Mouse (Mus musculus) heart, embryonic 16.5 days (tissue): ENCODE measurements around the gene C1ql2. TPM values are rescaled to one million over a fixed set of nuclear protein-coding genes. Genes with fewer than 3 reads are reported as not detected.

Experiments
- ATAC-seq: fragments of 200-750 bp; cut with Nextera tagmentation; replicated peaks from 2 replicates; pipeline ENCODE4 v1.8.0; 2017; ENCODE audit warnings: moderate number of reproducible peaks; ENCODE audit not compliant: insufficient read depth, low FRiP score; ENCODE audit errors: extremely low read depth
- H3K27ac ChIP-seq: fragments of 300-500 bp; sonication (generic); 2 replicates; pipeline ENCODE4 v1.5.1; 2014; ENCODE audit warnings: mild to moderate bottlenecking, low read length, control low read depth, moderate library complexity
- H3K27me3 ChIP-seq: fragments of 300-500 bp; sonication (generic); 2 replicates; pipeline ENCODE4 v1.6.1; 2014; ENCODE audit warnings: low read length, mixed read lengths; ENCODE audit not compliant: control insufficient read depth, insufficient read depth
- H3K36me3 ChIP-seq: fragments of 300-500 bp; sonication (generic); 2 replicates; pipeline ENCODE4 v1.6.1; 2014; ENCODE audit not compliant: control insufficient read depth, insufficient read depth
- H3K4me1 ChIP-seq: fragments of 300-500 bp; sonication (generic); 2 replicates; pipeline ENCODE4 v1.6.1; 2014; ENCODE audit warnings: low read length, mixed read lengths; ENCODE audit not compliant: control insufficient read depth, insufficient read depth
- H3K4me2 ChIP-seq: fragments of 300-500 bp; sonication (generic); 2 replicates; pipeline ENCODE4 v1.6.1; 2014; ENCODE audit warnings: low read depth, mild to moderate bottlenecking, control low read depth, low read length
- H3K4me3 ChIP-seq: fragments of 300-500 bp; sonication (generic); 2 replicates; pipeline ENCODE4 v1.5.1; 2014; ENCODE audit warnings: mild to moderate bottlenecking, control low read depth, low read length
- H3K9ac ChIP-seq: fragments of 300-500 bp; sonication (generic); 2 replicates; pipeline ENCODE4 v1.6.1; 2014; ENCODE audit warnings: low read length, control low read depth
- H3K9me3 ChIP-seq: fragments of 300-500 bp; sonication (generic); replicated peaks from 2 replicates; pipeline ENCODE4 v1.6.1; 2016; ENCODE audit warnings: low read length; ENCODE audit not compliant: control insufficient read depth
- WGBS: fragments of 180-500 bp; shearing (Covaris S2); extraction: QIAGEN DNeasy Blood & Tissue Kit; methylation state at CpG from one replicate; pipeline ENCODE4 v1.1.7; 2014; 5-methylcytosine and 5-hydroxymethylcytosine counted together
- polyA plus RNA-seq: library from polyadenylated mRNA; unstranded; fragments of >200 nt; fragmentation: Nextera tagmentation; extraction: Ambion mirVana; gene quantifications from 2 replicates; pipeline ENCODE4 v1.2.1, GENCODE M21; 2015

C1ql2 gene
- polyA plus RNA-seq, 1 experiment from 2014 or later: not detected

DNA sequence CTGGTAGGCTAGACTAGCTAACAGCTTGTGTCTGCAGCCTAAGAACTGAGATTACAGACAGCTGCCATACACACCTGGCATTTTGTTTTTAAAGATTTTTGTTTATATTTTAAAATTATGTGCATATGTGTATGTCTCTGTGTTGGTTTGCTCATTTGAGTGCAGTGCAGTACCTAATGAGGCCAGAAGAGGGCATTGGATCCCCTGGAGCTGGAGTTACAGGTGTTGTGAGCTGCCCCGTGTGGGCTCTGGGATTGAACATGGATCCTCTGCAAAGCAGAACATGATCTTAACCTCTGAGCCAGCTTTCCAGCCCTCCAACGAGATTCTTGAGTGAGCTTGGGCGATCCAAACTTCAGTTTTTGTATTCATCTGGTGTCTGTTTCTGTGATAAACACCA, 27.8 kb downstream of the C1ql2 start:
- H3K9ac ChIP-seq: no peak overlapping the region
- ATAC-seq: no peak
- no peak overlapping the region for H3K4me3 ChIP-seq
- no peaks in the 10 kb centered on the region for H3K36me3 ChIP-seq
- no peaks in the 10 kb centered on the region for H3K27me3 ChIP-seq
- no peak overlapping the region for H3K4me2 ChIP-seq
- no peaks in the 10 kb centered on the region for H3K9me3 ChIP-seq
- no peak overlapping the region for H3K27ac ChIP-seq
- WGBS: 62% methylated on average over 3 of the region's 3 CpGs
- H3K4me1 ChIP-seq: no peaks in the 10 kb centered on the region

DNA sequence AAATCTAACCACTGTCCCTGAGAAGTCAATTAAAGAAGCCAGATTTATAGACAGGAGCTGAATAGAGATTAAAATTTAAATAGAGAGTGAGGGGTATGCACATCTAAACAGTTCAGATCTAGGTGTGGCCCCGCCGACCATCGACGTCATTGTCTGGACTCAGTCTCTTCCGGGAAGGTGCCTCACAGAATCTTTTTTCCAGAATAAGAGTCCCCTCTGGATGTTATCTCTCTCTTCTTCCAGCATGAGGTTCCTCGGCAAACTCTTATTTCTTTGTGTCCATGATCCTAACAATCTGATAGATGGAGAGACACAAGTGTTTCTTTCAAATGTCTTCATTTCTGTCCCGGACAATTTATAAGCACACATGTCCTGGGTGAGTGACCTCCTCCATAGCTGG, 33.7 kb downstream of the C1ql2 start:
- Histone ChIP-seq H3K4me1 (no peaks in the 10 kb centered on the region), H3K27ac (no peak overlapping the region), H3K9ac (no peak overlapping the region), H3K4me3 (no peak overlapping the region), H3K27me3 (no peaks in the 10 kb centered on the region), H3K9me3 (no peaks in the 10 kb centered on the region), H3K36me3 (no peaks in the 10 kb centered on the region), H3K4me2 (no peak overlapping the region)
- no peak for ATAC-seq
- WGBS: 64% methylated on average over 7 of the region's 7 CpGs

DNA sequence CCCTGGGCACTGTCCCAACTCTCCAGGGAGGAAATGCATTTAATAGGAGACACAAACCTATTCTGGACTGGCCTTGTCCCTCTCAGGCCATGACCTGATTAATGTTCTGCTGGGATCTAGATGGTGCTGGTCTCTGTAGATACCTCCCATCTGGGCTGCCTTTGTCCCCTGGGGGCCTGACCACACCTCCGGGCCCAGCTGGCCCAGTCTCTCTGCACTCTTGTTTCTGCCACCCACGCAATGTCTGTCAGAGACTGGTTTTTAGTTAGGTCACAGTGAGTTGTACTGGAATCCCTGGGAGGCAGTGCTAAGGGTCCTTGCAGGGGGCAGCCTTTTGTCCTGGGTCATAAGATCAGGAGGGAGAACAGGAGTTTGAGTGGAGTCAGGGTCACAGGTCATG, 34.5 kb downstream of the C1ql2 start:
- Histone ChIP-seq H3K9ac (no peak overlapping the region), H3K27me3 (no peaks in the 10 kb centered on the region), H3K4me1 (no peaks in the 10 kb centered on the region), H3K27ac (no peak overlapping the region), H3K9me3 (no peaks in the 10 kb centered on the region), H3K36me3 (no peaks in the 10 kb centered on the region), H3K4me3 (no peak overlapping the region), H3K4me2 (no peak overlapping the region)
- ATAC-seq: no peak
- 79% methylated on average over 2 of the region's 2 CpGs for WGBS

DNA sequence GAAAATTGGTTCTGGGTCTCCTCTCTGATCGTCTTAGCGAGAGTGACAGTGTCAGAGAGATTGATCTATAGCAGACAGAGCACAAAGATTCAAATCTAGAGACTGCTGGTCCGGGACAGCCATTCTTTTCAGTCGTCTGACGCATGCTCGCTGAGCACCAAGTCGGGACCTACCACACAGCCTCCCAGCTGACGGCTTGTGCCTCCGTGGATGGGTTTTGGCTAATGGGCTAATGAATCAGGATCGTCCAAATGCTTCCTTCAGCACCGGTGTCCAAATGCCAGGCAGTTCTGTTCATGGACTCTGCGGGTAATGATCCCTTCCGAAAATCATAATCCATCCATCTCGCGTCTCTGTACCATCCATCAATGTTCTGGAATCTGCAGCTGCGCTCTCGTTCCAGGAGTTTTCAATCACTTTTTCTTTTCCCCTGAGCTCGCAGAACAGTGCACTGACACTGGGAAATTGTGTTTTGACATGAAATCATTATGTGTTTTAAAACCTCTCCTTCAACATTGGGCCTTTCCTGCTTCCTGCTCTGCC, 44.7 kb downstream of the C1ql2 start:
- Histone ChIP-seq H3K4me3 (no peak overlapping the region), H3K27ac (no peak overlapping the region), H3K4me2 (no peak overlapping the region), H3K36me3 (no peaks in the 10 kb centered on the region), H3K4me1 (no peaks in the 10 kb centered on the region), H3K9ac (no peak overlapping the region), H3K27me3 (no peaks in the 10 kb centered on the region), H3K9me3 (no peaks in the 10 kb centered on the region)
- 76% methylated on average over 18 of the region's 18 CpGs for WGBS
- ATAC-seq: no peak

DNA sequence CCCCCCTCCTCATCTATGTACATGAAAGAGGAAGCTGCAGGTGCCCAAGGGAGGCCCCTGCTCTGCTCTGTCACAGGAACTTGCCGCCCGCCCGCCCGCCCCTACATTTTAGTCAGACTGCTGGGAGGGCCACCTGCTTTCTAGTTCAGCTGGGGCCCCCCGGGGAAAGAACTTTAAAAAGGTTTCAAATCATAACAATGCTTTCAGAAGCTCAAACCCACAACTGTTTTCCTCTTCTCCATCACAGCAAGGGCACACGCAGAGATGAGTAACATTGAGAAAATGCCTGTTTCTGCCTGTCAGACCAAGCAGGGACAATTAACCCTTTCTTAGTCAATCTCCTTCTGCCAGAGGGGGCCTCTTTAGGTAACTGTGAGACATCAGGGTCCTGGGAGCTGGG, 49.4 kb downstream of the C1ql2 start:
- no peak overlapping the region for H3K4me3 ChIP-seq
- 44% methylated on average over 6 of the region's 6 CpGs for whole genome bisulfite sequencing
- no peak overlapping the region for H3K27ac ChIP-seq
- no peaks in the 10 kb centered on the region for H3K9me3 ChIP-seq
- ATAC-seq: no peak
- no peak overlapping the region for H3K4me2 ChIP-seq
- H3K4me1 ChIP-seq: no peaks in the 10 kb centered on the region
- H3K36me3 ChIP-seq: no peaks in the 10 kb centered on the region
- no peaks in the 10 kb centered on the region for H3K27me3 ChIP-seq
- H3K9ac ChIP-seq: no peak overlapping the region

DNA sequence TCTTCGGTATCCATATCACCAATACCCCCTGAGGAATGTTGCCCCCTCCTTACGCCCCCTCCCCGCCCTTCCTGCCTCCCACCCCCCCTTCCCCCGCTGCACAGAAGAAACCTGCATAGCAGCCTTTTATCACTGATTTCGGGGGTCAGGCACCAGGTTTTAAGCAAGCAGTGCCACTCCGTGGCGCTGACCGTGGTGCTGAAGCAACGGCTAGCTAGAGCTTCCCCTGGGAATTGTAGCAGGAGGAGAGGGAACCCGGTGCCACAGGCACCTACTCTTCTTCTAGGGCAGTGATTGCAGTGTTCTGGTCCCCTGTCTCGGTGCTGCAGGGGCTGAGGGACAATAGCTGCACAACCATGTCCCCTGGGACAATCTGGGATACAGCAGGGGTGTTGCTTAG, 50.0 kb downstream of the C1ql2 start:
- no peaks in the 10 kb centered on the region for H3K36me3 ChIP-seq
- H3K9me3 ChIP-seq: no peaks in the 10 kb centered on the region
- WGBS: 2% methylated on average over 11 of the region's 11 CpGs
- no peak overlapping the region for H3K4me3 ChIP-seq
- no peak for ATAC-seq
- no peak overlapping the region for H3K4me2 ChIP-seq
- H3K27ac ChIP-seq: no peak overlapping the region
- no peaks in the 10 kb centered on the region for H3K27me3 ChIP-seq
- H3K9ac ChIP-seq: no peak overlapping the region
- H3K4me1 ChIP-seq: no peaks in the 10 kb centered on the region

Other genes with a start within 250 kb of the C1ql2 start
- gene Dbi, start 219.5 kb upstream of the C1ql2 start, polyA plus RNA-seq: 676 and 692 TPM in 2 replicates
- gene 3110009E18Rik, start 219.4 kb upstream of the C1ql2 start, polyA plus RNA-seq: 8.1 and 11.7 TPM in 2 replicates
- 18.5 and 19.9 TPM in 2 replicates for gene Steap3, start 67.9 kb upstream of the C1ql2 start, polyA plus RNA-seq
- 0.09 and 0.10 TPM in 2 replicates for gene Marco, start 164.4 kb downstream of the C1ql2 start, polyA plus RNA-seq